Mouse (Mus musculus): ENCODE results near the gene Lefty1.
"Not testable (repeated sequence)": the region's sequence is repeated elsewhere in the genome, so short reads cannot be mapped to it uniquely, and the experiment has no call there.

The Lefty1 gene

GRCm38 (mm10) chr1:180919686-180920085 is 15.1 kb upstream of the Lefty1 start:
- in situ Hi-C loops (cut with MboI), result no loop called here

GRCm38 (mm10) chr1:180922273-180923048 is 12.4 kb upstream of the Lefty1 start:
- in situ Hi-C loops (cut with MboI), result no loop called here

- in situ Hi-C loops (cut with MboI), result no loop called here
These were observed 10.1 kb upstream of the Lefty1 start for GRCm38 (mm10) chr1:180924737-180925136.

DNA sequence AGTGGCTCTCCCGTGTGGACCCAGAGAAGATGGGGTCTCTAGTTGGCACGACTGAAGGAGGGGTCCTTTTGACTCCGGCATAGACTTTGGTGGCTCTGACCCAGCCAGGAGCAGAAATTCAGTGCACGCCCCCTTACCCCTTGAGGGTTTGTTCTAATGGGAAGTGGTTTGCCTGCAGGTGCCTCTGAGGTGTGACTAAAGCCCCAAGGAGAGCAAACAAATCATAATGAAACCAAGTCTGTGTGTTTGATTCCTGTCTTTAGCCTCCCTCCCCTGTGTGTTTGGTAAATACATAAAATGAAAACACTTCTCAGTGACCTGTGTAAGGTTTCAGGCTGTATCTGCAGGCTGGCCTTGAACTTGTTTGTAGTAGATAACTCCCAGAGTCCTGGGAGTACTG is 8.5 kb upstream of the Lefty1 start:
- in situ Hi-C loops (cut with MboI), result no loop called here

DNA sequence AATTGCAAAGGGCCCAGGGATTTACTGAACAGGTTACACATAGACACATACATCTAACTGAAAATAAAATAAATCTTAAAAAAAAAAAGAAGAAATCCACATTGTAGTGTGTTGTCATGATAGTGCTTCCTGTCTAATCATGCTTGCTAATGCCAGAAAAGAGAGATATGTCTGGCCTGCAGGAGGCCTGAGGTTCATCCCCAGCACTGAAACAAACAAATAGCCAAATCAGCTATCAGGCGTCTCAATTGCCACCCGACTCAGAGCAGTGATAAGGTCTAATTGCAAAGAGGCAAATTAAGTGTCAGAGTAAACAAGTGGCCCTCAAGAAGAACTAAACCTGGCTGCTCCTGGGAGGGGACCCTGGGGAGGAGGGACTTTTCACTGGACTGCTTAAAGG is 5.2 kb upstream of the Lefty1 start:
- in situ Hi-C loops (cut with MboI), result no loop called here

DNA sequence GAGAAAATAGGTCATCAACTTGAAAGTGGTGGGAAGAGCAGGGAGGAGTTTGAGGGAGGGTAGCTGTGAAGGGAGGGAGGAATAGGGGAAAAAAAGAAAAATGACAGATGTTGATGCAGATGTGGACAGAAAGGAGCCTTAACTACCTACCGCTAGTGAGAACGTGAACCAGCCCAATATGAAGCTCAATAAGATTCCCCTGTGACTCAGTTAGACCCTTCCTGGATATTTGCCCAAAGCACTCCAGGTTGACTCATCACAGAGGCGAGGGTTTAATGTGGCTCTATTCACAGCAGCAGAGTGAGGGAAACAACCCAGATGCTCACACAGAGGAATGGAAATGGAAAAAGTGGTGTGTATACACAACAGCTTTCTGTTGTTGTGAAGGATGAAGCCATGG is 3.7 kb upstream of the Lefty1 start:
- in situ Hi-C loops (cut with MboI), result no loop called here

DNA sequence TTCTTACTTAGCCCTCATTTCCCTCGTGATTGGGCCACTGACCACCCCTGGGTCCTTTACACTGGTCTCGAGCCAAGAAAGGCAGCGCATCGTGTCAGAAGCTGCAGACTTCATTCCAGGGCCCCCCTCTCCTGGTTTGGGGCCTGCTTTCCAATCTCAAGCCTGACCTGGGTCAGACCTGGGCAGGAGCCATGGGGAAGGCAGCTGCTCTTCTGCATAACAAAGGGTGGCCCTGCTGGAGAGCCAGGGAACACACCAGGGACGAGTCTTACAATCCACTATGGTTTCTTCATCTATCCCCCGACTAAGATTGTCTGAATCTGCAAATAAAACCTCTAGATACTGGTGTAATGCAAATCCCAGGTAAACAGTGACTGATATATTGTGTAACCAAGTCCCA is 1.2 kb upstream of the Lefty1 start:
- in situ Hi-C loops (cut with MboI), result no loop called here

GRCm38 (mm10) chr1:180936610-180937398 is 2.0 kb downstream of the Lefty1 start:
- in situ Hi-C loops (cut with MboI), result not testable (repeated sequence)

- in situ Hi-C loops (cut with MboI), result not testable (repeated sequence)
These were observed 2.8 kb downstream of the Lefty1 start for GRCm38 (mm10) chr1:180937631-180938030.

DNA sequence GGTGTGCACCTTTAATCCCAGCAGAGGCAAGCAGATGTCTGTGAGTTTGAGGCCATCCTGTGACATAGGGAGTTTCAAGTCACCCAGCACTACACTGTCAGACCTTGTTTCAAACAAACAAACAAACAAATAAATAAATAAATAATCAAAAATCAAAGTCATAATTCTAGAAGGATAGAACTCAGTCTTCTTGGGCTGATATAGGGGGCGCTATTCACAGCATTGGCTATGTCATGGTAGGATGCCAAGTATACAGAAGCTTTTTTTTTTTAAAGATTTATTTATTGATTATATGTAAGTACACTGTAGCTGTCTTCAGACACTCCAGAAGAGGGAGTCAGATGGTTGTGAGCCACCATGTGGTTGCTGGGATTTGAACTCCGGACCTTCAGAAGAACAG is 4.0 kb downstream of the Lefty1 start:
- in situ Hi-C loops (cut with MboI), result not testable (repeated sequence)

GRCm38 (mm10) chr1:180940776-180941460 is 6.1 kb downstream of the Lefty1 start:
- in situ Hi-C loops (cut with MboI), result no loop called here

DNA sequence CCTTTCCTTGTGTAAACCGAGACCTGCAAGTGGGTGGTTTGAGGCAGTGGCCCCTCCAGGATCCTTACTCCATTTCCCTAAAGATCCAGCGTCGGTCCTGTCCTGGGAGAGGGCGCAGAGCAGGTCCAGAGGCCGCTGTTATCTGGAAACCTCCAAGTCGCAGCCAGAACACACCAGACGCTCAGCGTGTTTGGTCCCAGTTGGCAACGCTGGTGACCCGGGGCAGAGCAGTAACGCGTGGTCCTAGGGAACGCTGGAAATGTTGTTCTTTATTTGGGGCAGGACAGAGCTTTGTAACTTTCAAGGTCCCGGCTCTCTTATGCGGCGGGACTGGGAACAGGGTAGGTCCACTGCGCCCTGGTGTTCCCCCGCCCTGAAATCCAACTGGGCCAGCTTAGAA is 6.9 kb downstream of the Lefty1 start:
- in situ Hi-C loops (cut with MboI), result no loop called here

GRCm38 (mm10) chr1:180942166-180943031 is 7.6 kb downstream of the Lefty1 start, which contains the start of gene Tmem63a:
Gene Tmem63a (plus strand): TSS chr1:180942344.
- in situ Hi-C loops (cut with MboI), result no loop called here

- in situ Hi-C loops (cut with MboI), result no loop called here
These were observed 8.3 kb downstream of the Lefty1 start for GRCm38 (mm10) chr1:180943032-180943644.

- in situ Hi-C loops (cut with MboI), result no loop called here
These were observed 9.1 kb downstream of the Lefty1 start for GRCm38 (mm10) chr1:180943896-180944295.

DNA sequence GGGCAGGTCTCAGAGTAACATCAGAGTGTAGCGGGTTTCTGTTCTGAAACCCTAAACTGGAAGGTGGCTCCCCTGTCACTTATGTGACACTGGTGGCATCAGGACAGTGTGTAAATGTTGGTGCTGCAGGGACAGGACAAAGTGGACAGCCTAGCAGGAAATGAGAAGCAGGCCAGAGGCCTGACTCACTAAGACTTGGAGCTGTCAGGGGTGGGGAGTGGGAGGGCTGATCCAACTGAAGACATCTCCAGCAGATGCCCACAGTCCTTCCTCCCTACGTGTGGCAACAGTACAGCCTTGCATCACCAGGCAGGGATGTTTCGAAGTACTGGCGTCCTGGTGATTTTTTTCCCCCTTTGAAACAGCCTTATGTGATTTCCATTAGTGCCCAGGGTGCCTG is 9.7 kb downstream of the Lefty1 start:
- in situ Hi-C loops (cut with MboI), result no loop called here

GRCm38 (mm10) chr1:180945001-180945980 is 10.5 kb downstream of the Lefty1 start:
- in situ Hi-C loops (cut with MboI), result no loop called here

- in situ Hi-C loops (cut with MboI), result no loop called here
These were observed 11.6 kb downstream of the Lefty1 start for GRCm38 (mm10) chr1:180946448-180946847.

GRCm38 (mm10) chr1:180952085-180952746 is 17.4 kb downstream of the Lefty1 start:
- in situ Hi-C loops (cut with MboI), result no loop called here
